Mouse (Mus musculus) liver, adult 2 months (tissue): ENCODE measurements around the gene Extl2. TPM values are rescaled to one million over a fixed set of nuclear protein-coding genes. Genes with fewer than 3 reads are reported as not detected.

Source experiments
- DNase-seq: peaks from one replicate; pipeline ENCODE4 v3.0.0-alpha.2; 2011; ENCODE audit warnings: low read depth, low spot score; ENCODE audit errors: extremely low read depth
- H3K27ac ChIP-seq: fragments of 200-500 bp; replicated peaks from 2 replicates; pipeline ENCODE4 v1.5.1; 2012; ENCODE audit warnings: low read depth, mild to moderate bottlenecking, control low read depth, inconsistent platforms, low read length; ENCODE audit not compliant: insufficient read depth
- H3K27me3 ChIP-seq: fragments of 200-500 bp; 2 replicates; pipeline ENCODE4 v1.6.1; 2012; ENCODE audit warnings: mild to moderate bottlenecking, moderate library complexity, low read length, inconsistent platforms; ENCODE audit not compliant: control insufficient read depth, insufficient read depth
- H3K36me3 ChIP-seq: fragments of 200-500 bp; 2 replicates; pipeline ENCODE4 v1.6.1; 2012; ENCODE audit warnings: low read length, inconsistent platforms; ENCODE audit not compliant: control insufficient read depth, insufficient read depth
- H3K4me1 ChIP-seq: fragments of 200-500 bp; 2 replicates; pipeline ENCODE4 v1.6.1; 2011; ENCODE audit warnings: low read length; ENCODE audit not compliant: control insufficient read depth, insufficient read depth
- H3K4me3 ChIP-seq: fragments of 200-500 bp; 2 replicates; pipeline ENCODE4 v1.5.1; 2011; ENCODE audit warnings: low read depth, mild to moderate bottlenecking, control low read depth, low read length, moderate library complexity; ENCODE audit not compliant: insufficient read depth
- H3K79me2 ChIP-seq: fragments of 200-500 bp; 2 replicates; pipeline ENCODE4 v1.6.1; 2012; ENCODE audit warnings: inconsistent platforms, mild to moderate bottlenecking, low read length, moderate library complexity; ENCODE audit not compliant: control insufficient read depth, insufficient read depth
- H3K9ac ChIP-seq: fragments of 200-500 bp; 2 replicates; pipeline ENCODE4 v1.6.1; 2012; ENCODE audit warnings: low read depth, mild to moderate bottlenecking, control low read depth, inconsistent platforms, low read length
- CTCF ChIP-seq: fragments of 200-500 bp; IDR thresholded peaks from 2 replicates; pipeline ENCODE4 v1.5.1; 2011; ENCODE audit warnings: low read depth, low read length, control low read depth
- POLR2A ChIP-seq: fragments of 200-500 bp; IDR thresholded peaks from 2 replicates; pipeline ENCODE4 v1.6.1; 2011; ENCODE audit warnings: low read length, control low read depth; ENCODE audit not compliant: insufficient read depth; ENCODE audit errors: extremely low read depth
- WGBS: fragments of 180-500 bp; shearing (Covaris S2); methylation state at CpG from one replicate; pipeline ENCODE4 v1.1.7; 2018; 5-methylcytosine and 5-hydroxymethylcytosine counted together
- polyA plus RNA-seq: library from polyadenylated mRNA; depleted of rRNA; stranded (reverse); fragments of >200 nt; gene quantifications from 2 replicates; pipeline ENCODE4 v1.2.3, GENCODE M21; 2012
- total RNA-seq: library from RNA; depleted of rRNA; stranded (reverse); fragments of >200 nt; gene quantifications from 2 replicates; pipeline ENCODE4 v1.2.3, GENCODE M21; 2014

Extl2 gene
- total and polyA plus RNA-seq, 2 experiments = 6.5 to 7.0 TPM

DNA sequence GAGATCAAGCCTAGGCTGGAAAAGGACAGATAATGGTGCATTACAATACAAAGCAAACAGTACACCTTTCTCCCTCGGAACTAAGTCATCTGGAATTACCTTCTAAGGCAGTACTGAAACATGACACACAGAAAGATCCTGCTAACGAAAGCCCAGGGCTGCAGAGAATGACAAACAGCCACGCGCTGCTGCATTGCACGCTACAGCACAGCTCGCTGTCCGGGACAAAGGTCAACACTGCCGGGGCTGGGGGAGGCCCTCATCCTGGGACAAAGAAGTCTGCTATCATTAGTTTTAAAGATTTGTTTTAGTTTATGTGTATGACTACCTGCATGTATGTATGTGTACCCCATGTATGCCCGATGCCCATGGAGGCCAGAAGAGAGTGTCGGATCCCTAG, 14.2 kb upstream of the Extl2 start:
- Histone ChIP-seq H3K4me1 (peaks cover 5% of the 10 kb centered on the region; the same call in 1 of the 2 replicates), H3K36me3 (peaks cover 25% of the 10 kb centered on the region)

DNA sequence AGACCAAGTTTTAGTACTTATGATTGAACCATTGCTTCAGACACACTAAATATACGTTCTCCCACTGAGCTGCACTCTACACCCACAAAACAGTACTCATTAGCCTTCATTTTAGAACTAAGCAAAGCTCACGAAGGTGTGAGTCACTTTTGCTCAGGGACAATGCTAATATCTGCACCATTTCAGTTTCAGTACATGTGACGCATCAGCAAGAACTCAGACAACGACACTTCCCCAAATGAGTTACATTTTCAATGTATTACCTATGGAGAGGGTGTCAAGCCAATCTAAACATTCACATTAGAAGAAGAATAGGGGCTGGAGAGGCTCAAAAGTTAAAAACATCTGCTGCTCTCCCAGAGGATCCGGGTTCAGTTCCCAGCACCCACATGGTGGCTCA, 10.3 kb upstream of the Extl2 start:
- 92% methylated on average over 5 of the region's 5 CpGs for WGBS
- no peak overlapping the region for H3K4me3 ChIP-seq
- no peaks in the 10 kb centered on the region for H3K27me3 ChIP-seq
- H3K9ac ChIP-seq = no peak overlapping the region
- H3K4me1 ChIP-seq = peaks cover 2% of the 10 kb centered on the region; the same call in 1 of the 2 replicates
- DNase-seq = no peak
- no peak for TF ChIP-seq POLR2A
- TF ChIP-seq CTCF = no peak
- peaks cover 26% of the 10 kb centered on the region for H3K36me3 ChIP-seq
- peaks cover 7% of the 10 kb centered on the region; the same call in 1 of the 2 replicates for H3K79me2 ChIP-seq
- H3K27ac ChIP-seq = no peak overlapping the region

More for the DNA sequence above, 14.2 kb upstream of the Extl2 start:
- no peaks in the 10 kb centered on the region for H3K27me3 ChIP-seq
- DNase-seq = peak; percentile 12
- WGBS = 47% methylated on average over 10 of the region's 10 CpGs
- no peak overlapping the region for H3K4me3 ChIP-seq
- H3K27ac ChIP-seq = no peak overlapping the region
- H3K79me2 ChIP-seq = no peaks in the 10 kb centered on the region; the same call in 1 of the 2 replicates
- no peak for TF ChIP-seq CTCF
- TF ChIP-seq POLR2A = no peak
- H3K9ac ChIP-seq = no peak overlapping the region

DNA sequence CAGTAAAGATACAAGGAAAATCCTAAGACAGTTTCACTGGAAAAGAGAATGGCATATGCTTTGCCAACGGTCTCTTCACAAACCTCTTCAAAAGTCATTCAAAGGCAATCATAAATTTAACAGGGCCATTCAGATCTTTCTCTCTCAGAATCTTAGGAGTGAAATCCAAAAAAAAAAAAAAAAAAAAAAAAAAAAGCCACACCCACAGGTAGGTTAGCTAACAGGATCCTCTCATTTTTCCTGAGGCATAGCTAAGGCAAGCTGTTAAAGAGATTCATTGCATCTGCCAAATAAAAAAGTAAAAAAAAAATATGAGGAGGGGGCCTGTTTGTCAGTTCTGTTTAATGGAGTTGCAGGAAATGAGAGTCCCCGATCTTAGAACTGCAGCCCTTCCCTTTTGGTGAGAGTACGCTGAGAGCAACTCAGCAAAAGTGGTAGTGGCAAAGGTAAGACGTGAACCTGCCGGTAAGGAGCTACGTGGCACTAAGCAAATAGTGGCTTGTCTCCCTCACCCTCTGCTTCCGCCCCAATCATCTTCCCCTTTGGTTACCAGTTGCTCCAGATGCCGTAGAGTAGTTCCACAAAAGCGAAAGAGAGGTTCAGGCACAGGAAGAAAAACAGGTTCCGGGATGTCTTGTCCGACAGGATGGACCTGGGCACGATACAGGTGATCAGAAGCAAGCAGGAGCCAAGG, 831 bp upstream of the Extl2 start:
- 5% methylated on average over 12 of the region's 12 CpGs for WGBS
- TF ChIP-seq CTCF (no peak), POLR2A (no peak)
- peak overlapping the region; percentile 28 for H3K27ac ChIP-seq
- H3K4me1 ChIP-seq = peaks cover 3% of the 10 kb centered on the region; the same call in 1 of the 2 replicates
- H3K27me3 ChIP-seq = no peaks in the 10 kb centered on the region
- peaks cover 10% of the 10 kb centered on the region for H3K36me3 ChIP-seq
- DNase-seq = peak; percentile 36
- H3K79me2 ChIP-seq = peaks cover 9% of the 10 kb centered on the region; the same call in 1 of the 2 replicates
- peak overlapping the region; percentile 85 for H3K4me3 ChIP-seq
- H3K9ac ChIP-seq = peak overlapping the region; percentile 80

DNA sequence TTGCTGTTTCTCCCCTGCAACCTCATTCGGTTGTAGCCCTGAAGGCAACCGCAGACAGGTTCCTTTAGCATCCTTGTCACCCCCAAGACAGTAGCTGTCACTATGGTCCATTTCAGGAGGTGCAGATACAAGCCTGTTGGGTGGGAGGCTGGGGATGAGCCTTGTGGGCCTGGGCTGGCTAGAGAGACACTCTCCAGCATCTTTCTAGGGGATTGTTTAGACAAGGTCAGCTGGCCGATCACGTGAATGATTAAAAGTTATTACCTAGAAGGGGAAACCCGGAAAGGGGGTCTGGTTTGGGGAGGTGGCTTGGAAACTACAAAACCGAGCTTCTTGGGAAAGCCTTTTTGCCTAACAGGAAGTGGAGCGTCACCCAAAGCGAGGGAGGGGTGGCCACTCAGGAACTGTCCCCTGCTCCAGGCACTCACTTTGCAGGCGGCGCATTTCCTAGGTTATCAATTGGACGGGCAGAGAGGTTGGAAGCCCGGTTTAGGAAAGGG, 729 bp downstream of the Extl2 start:
- peak overlapping the region; percentile 75 for H3K9ac ChIP-seq
- H3K79me2 ChIP-seq = peaks cover 9% of the 10 kb centered on the region; the same call in 1 of the 2 replicates
- H3K36me3 ChIP-seq = peaks cover 6% of the 10 kb centered on the region
- H3K4me3 ChIP-seq = peak overlapping the region; percentile 83
- WGBS = 0% methylated on average over 12 of the region's 12 CpGs
- no peak for TF ChIP-seq CTCF
- TF ChIP-seq POLR2A = peak; percentile 30; the same call in 1 of the 2 replicates
- H3K27ac ChIP-seq = peak overlapping the region; percentile 63
- no peaks in the 10 kb centered on the region for H3K27me3 ChIP-seq
- peaks cover 3% of the 10 kb centered on the region; the same call in 1 of the 2 replicates for H3K4me1 ChIP-seq
- DNase-seq = peak; percentile 86

DNA sequence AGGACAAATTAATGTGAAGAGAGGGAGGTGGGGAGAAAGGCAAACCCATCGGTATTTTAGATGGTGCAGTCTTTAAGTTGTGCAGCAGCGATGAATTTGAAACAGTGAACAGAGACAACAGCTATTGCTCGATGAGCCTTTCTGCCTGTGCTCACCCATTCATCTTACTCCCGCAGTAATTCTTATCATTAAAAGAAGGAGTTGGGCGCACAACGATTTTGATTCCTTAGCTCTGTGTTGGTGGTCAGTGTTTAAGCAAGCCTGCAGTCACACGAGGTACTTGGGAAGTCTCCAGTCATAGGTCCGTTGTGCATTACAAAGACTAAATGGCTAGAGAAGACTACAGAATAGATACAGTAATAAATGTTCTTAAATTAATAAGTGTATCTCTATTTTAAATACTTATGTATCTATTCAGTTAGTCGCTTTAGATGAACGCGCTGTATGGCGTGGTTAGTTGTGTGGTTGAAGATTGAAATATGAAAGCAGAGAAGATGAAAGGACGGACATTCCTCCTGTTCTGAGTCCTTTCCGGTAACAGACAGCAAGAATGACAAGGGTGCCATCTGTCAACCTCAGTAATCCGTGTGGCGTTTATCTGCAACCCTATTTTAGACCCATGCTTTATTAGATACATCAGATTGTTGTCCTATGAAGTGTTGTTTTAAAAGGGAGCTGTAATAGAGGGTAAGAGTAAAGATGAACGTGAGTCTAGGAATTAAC, 2.5 kb downstream of the Extl2 start:
- Histone ChIP-seq H3K27ac (no peak overlapping the region), H3K36me3 (no peaks in the 10 kb centered on the region; the same call in 1 of the 2 replicates), H3K27me3 (no peaks in the 10 kb centered on the region), H3K4me3 (no peak overlapping the region), H3K79me2 (peaks cover 6% of the 10 kb centered on the region; the same call in 1 of the 2 replicates), H3K9ac (no peak overlapping the region), H3K4me1 (peaks cover 3% of the 10 kb centered on the region; the same call in 1 of the 2 replicates)
- 96% methylated on average over 17 of the region's 17 CpGs for WGBS
- TF ChIP-seq POLR2A (no peak), CTCF (no peak)
- no peak for DNase-seq

DNA sequence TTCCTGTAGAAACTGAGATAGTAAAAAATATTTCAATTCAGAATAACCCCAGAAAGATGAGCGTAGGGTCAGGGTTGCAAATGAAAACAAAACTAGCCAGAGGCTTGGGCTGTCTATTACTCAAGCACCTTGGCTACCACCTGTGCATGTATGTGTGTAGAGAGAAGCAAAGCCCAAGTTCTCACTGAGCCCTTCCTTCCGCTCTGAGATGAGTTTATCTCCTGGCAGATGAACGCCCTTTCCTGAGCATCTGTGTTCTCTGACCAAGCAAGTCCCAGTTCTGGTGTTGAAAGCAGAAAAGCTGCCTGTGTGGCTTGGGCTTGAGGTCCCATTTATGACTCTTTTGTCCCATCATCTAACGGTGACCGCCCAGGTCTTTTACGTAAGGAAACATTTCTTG, 7.6 kb downstream of the Extl2 start:
- WGBS = 92% methylated on average over 6 of the region's 6 CpGs
- H3K36me3 ChIP-seq = no peaks in the 10 kb centered on the region; the same call in 1 of the 2 replicates
- no peak overlapping the region for H3K4me3 ChIP-seq
- no peak overlapping the region for H3K27ac ChIP-seq
- no peak for DNase-seq
- no peaks in the 10 kb centered on the region for H3K27me3 ChIP-seq
- no peak overlapping the region for H3K9ac ChIP-seq
- H3K79me2 ChIP-seq = no peaks in the 10 kb centered on the region; the same call in 1 of the 2 replicates
- no peak for TF ChIP-seq POLR2A
- TF ChIP-seq CTCF = no peak
- no peaks in the 10 kb centered on the region for H3K4me1 ChIP-seq
